Mouse (Mus musculus) kidney, embryonic 14.5 days (tissue): Measurements from ENCODE around the gene Itm2c. TPM values are rescaled to one million over a fixed set of nuclear protein-coding genes. Genes with fewer than 3 reads are reported as not detected.

Experiments used
- polyA plus RNA-seq: library from polyadenylated mRNA; unstranded; fragments of >200 nt; fragmentation: Nextera tagmentation; extraction: Ambion mirVana; gene quantifications from 2 replicates; pipeline ENCODE4 v1.2.1, GENCODE M21; 2014

Itm2c gene
- polyA plus RNA-seq, 1 experiment from 2014 or later: 145 TPM

Other genes with a start within 250 kb of the Itm2c start
- 1.3 and 1.5 TPM in 2 replicates for gene Sp100, start 244.3 kb upstream of the Itm2c start, polyA plus RNA-seq
- 0.87 and 1.8 TPM in 2 replicates for gene A630001G21Rik, start 115.6 kb upstream of the Itm2c start, polyA plus RNA-seq
- gene Cab39, start 100.8 kb upstream of the Itm2c start, polyA plus RNA-seq: 37.9 and 53.0 TPM in 2 replicates
- gene 4933407L21Rik, start 34.2 kb downstream of the Itm2c start, polyA plus RNA-seq: 0.85 and 1.7 TPM in 2 replicates
- 0.07 TPM in 1 of 2 replicates, not detected in the other for gene Gpr55, start 66.7 kb downstream of the Itm2c start, polyA plus RNA-seq
- 0.34 TPM in 1 of 2 replicates, not detected in the other for gene Spata3, start 122.5 kb downstream of the Itm2c start, polyA plus RNA-seq
- 0.81 and 1.7 TPM in 2 replicates for gene 2810459M11Rik, start 151.6 kb downstream of the Itm2c start, polyA plus RNA-seq
- gene Psmd1, start 170.1 kb downstream of the Itm2c start, polyA plus RNA-seq: 135 and 207 TPM in 2 replicates
- 1.2 and 1.3 TPM in 2 replicates for gene Htr2b, start 217.7 kb downstream of the Itm2c start, polyA plus RNA-seq
- 0.53 and 0.76 TPM in 2 replicates for gene Gm21972, start 239.4 kb downstream of the Itm2c start, polyA plus RNA-seq